Mouse (Mus musculus): ENCODE results near the gene Gm21693. TPM values are rescaled to one million over a fixed set of nuclear protein-coding genes. Genes with fewer than 3 reads are reported as not detected.
"Not testable (repeated sequence)": the region's sequence is repeated elsewhere in the genome, so short reads cannot be mapped to it uniquely, and the experiment has no call there.

Gene Gm21693
- polyA plus RNA-seq (2015; fragmentation: Nextera tagmentation; extraction: Ambion mirVana): not detected in 2 replicates

DNA sequence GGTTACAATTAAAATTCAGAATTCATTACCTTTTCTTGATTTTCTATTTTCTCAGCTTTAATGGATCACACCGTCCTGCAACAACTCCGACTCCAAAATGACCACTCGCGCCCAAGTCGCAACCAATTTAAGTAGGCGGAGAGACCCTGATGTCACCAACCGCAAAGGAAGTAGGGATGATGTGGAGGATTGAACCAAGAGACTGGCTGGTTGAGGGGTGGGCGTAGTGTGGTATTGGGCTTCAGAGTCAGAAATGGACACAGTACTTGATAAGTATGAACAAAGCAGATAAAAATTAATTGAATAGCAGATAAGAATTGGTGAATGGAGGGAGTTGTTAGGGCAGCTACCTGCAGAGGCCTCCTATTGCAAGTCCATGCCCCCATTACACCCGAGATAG lies at the start of gene Gm21693:
Gene Gm21693, minus strand, starts transcription at position 101 of the 400 bp plus-strand sequence.
- not testable (repeated sequence) for H3K36me3 ChIP-seq; H3K9ac ChIP-seq; H3K9me3 ChIP-seq; H3K27ac ChIP-seq; ATAC-seq; H3K4me2 ChIP-seq (replicated peaks); H3K27me3 ChIP-seq (replicated peaks); H3K4me3 ChIP-seq (replicated peaks); H3K4me1 ChIP-seq (replicated peaks)
- no CpG with 5 or more reads among the region's 9 CpGs for WGBS

DNA sequence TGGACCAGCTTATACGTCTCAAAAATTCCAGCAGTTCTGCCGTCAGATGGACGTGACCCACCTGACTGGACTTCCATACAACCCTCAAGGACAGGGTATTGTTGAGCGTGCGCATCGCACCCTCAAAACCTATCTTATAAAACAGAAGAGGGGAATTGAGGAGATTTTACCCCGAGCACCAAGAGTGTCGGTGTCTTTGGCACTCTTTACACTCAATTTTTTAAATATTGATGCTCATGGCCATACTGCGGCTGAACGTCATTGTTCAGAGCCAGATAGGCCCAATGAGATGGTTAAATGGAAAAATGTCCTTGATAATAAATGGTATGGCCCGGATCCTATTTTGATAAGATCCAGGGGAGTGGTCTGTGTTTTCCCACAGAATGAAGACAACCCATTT lies 4.5 kb downstream of the Gm21693 start:
- not testable (repeated sequence) for H3K9ac ChIP-seq; ATAC-seq; H3K27me3 ChIP-seq (replicated peaks); H3K9me3 ChIP-seq; H3K4me1 ChIP-seq (replicated peaks); H3K4me3 ChIP-seq (replicated peaks); H3K4me2 ChIP-seq (replicated peaks); H3K27ac ChIP-seq; H3K36me3 ChIP-seq
- whole genome bisulfite sequencing: no CpG with 5 or more reads among the region's 11 CpGs

DNA sequence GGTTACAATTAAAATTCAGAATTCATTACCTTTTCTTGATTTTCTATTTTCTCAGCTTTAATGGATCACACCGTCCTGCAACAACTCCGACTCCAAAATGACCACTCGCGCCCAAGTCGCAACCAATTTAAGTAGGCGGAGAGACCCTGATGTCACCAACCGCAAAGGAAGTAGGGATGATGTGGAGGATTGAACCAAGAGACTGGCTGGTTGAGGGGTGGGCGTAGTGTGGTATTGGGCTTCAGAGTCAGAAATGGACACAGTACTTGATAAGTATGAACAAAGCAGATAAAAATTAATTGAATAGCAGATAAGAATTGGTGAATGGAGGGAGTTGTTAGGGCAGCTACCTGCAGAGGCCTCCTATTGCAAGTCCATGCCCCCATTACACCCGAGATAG lies 38.8 kb downstream of the Gm21693 start, which contains the start of gene Gm21677:
Gene Gm21677, minus strand, starts transcription at position 101 of the 400 bp plus-strand sequence.
- not testable (repeated sequence) for ATAC-seq; H3K36me3 ChIP-seq; H3K9ac ChIP-seq; H3K4me3 ChIP-seq (replicated peaks); H3K27me3 ChIP-seq (replicated peaks); H3K4me2 ChIP-seq (replicated peaks); H3K4me1 ChIP-seq (replicated peaks); H3K27ac ChIP-seq; H3K9me3 ChIP-seq
- WGBS: no CpG with 5 or more reads among the region's 9 CpGs

Other genes starting within 250 kb of the Gm21693 start
- gene Gm21677, start 38.9 kb downstream of the Gm21693 start, polyA plus RNA-seq (2015; fragmentation: Nextera tagmentation; extraction: Ambion mirVana): not detected in 2 replicates
- gene Gm21704, start 64.8 kb upstream of the Gm21693 start, polyA plus RNA-seq (2015; fragmentation: Nextera tagmentation; extraction: Ambion mirVana): not detected in 2 replicates
- not detected in 2 replicates for gene Gm21708, start 64.8 kb upstream of the Gm21693 start, polyA plus RNA-seq (2015; fragmentation: Nextera tagmentation; extraction: Ambion mirVana)

Measured in intestine, embryonic 15.5 days (tissue).